Mouse (Mus musculus) testis, adult 2 months (tissue): Measurements from ENCODE around the gene Mllt10.

ENCODE experiments used
- CTCF ChIP-seq: fragments of 200-500 bp; IDR thresholded peaks from 2 replicates; pipeline ENCODE4 v1.5.1; 2012; ENCODE audit warnings: low read depth, mild to moderate bottlenecking, inconsistent platforms, low read length, moderate library complexity; ENCODE audit not compliant: control insufficient read depth, insufficient read depth, insufficient replicate concordance
- POLR2A ChIP-seq: fragments of 200-500 bp; IDR thresholded peaks from 2 replicates; pipeline ENCODE4 v1.6.1; 2012; ENCODE audit warnings: low read depth, mild to moderate bottlenecking, inconsistent platforms, low read length, moderate library complexity; ENCODE audit not compliant: control insufficient read depth

DNA sequence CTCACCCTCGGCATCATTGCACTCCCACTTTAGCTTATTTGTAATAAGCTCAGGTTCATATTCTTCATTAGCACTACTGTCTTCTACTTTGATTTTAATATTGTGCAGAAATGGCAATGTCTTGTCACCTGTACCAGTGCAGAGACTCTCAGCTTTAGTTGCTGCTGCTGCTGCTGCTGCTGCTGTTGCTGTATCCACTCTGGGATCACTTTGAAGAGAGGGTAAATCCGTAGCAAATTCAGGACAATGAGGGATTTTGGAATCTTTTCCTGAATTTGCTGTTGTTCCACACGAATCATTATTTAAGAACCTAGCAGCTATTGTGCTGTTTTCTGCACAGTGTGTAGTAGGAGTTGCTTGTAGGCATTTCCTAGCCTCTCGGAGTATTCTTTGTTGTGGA is 8.9 kb upstream of the Mllt10 start:
- TF ChIP-seq POLR2A (no peak), CTCF (no peak)
